Mouse (Mus musculus) liver, embryonic 11.5 days (tissue): ENCODE measurements around the gene Gpr89. TPM values are rescaled to one million over a fixed set of nuclear protein-coding genes. Genes with fewer than 3 reads are reported as not detected.

Source experiments
- ATAC-seq: fragments of 200-750 bp; cut with Nextera tagmentation; replicated peaks from 2 replicates; pipeline ENCODE4 v1.8.0; 2017; ENCODE audit warnings: moderate number of reproducible peaks, mild to moderate bottlenecking, moderate TSS enrichment, moderate library complexity; ENCODE audit not compliant: low FRiP score
- DNase-seq: peaks from one replicate; pipeline ENCODE4 v3.0.0-alpha.2; 2017; ENCODE audit warnings: low spot score
- H3K27ac ChIP-seq: fragments of 300-500 bp; sonication (generic); 2 replicates; pipeline ENCODE4 v1.5.1; 2014; ENCODE audit warnings: mild to moderate bottlenecking, low read depth, low read length, control low read depth
- H3K27me3 ChIP-seq: fragments of 300-500 bp; sonication (generic); replicated peaks from 2 replicates; pipeline ENCODE4 v1.6.1; 2014; ENCODE audit warnings: low read length, mixed read lengths; ENCODE audit not compliant: control insufficient read depth, insufficient read depth
- H3K36me3 ChIP-seq: fragments of 300-500 bp; sonication (generic); 2 replicates; pipeline ENCODE4 v1.6.1; 2014; ENCODE audit warnings: mild to moderate bottlenecking, low read length, moderate library complexity, mixed read lengths; ENCODE audit not compliant: control insufficient read depth, insufficient read depth
- H3K4me1 ChIP-seq: fragments of 300-500 bp; sonication (generic); replicated peaks from 2 replicates; pipeline ENCODE4 v1.6.1; 2014; ENCODE audit warnings: low read length, mixed read lengths; ENCODE audit not compliant: control insufficient read depth, insufficient read depth
- H3K4me2 ChIP-seq: fragments of 300-500 bp; sonication (generic); 2 replicates; pipeline ENCODE4 v1.6.1; 2014; ENCODE audit warnings: mild to moderate bottlenecking, control low read depth, moderate library complexity
- H3K4me3 ChIP-seq: fragments of 300-500 bp; sonication (generic); 2 replicates; pipeline ENCODE4 v1.5.1; 2014; ENCODE audit warnings: low read depth, low read length, control low read depth
- H3K9ac ChIP-seq: fragments of 300-500 bp; sonication (generic); 2 replicates; pipeline ENCODE4 v1.6.1; 2014; ENCODE audit warnings: low read depth, low read length, control low read depth
- H3K9me3 ChIP-seq: fragments of 300-500 bp; sonication (generic); 2 replicates; pipeline ENCODE4 v1.6.1; 2016; ENCODE audit warnings: low read length, inconsistent platforms, mixed read lengths; ENCODE audit not compliant: control insufficient read depth
- WGBS: fragments of 180-500 bp; shearing (Covaris S2); extraction: QIAGEN DNeasy Blood & Tissue Kit; methylation state at CpG from one replicate; pipeline ENCODE4 v1.1.7; 2014; 5-methylcytosine and 5-hydroxymethylcytosine counted together
- polyA plus RNA-seq: library from polyadenylated mRNA; unstranded; fragments of >200 nt; fragmentation: Nextera tagmentation; extraction: Ambion mirVana; gene quantifications from 2 replicates; pipeline ENCODE4 v1.2.1, GENCODE M21; 2014

Gpr89 gene
- polyA plus RNA-seq, 1 experiment from 2014 or later, result 50.2 TPM

- Histone ChIP-seq H3K4me1 (no peaks in the 10 kb centered on the region), H3K27me3 (no peaks in the 10 kb centered on the region), H3K4me3 (no peak overlapping the region), H3K4me2 (no peak overlapping the region), H3K36me3 (peaks cover 25% of the 10 kb centered on the region), H3K27ac (no peak overlapping the region), H3K9ac (no peak overlapping the region), H3K9me3 (no peaks in the 10 kb centered on the region)
- DNase-seq, result no peak
- WGBS, result 84% methylated on average over 4 of the region's 4 CpGs
- ATAC-seq, result no peak
These were observed 24.8 kb downstream of the Gpr89 start for GRCm38 (mm10) chr3:96880385-96880784.

GRCm38 (mm10) chr3:96879536-96879935, 25.6 kb downstream of the Gpr89 start:
- 85% methylated on average over 9 of the region's 9 CpGs for whole genome bisulfite sequencing
- Histone ChIP-seq H3K4me1 (no peaks in the 10 kb centered on the region), H3K27ac (no peak overlapping the region), H3K36me3 (peaks cover 30% of the 10 kb centered on the region), H3K4me2 (no peak overlapping the region), H3K4me3 (no peak overlapping the region), H3K9ac (no peak overlapping the region), H3K9me3 (no peaks in the 10 kb centered on the region), H3K27me3 (no peaks in the 10 kb centered on the region)
- DNase-seq, result no peak
- ATAC-seq, result no peak

DNA sequence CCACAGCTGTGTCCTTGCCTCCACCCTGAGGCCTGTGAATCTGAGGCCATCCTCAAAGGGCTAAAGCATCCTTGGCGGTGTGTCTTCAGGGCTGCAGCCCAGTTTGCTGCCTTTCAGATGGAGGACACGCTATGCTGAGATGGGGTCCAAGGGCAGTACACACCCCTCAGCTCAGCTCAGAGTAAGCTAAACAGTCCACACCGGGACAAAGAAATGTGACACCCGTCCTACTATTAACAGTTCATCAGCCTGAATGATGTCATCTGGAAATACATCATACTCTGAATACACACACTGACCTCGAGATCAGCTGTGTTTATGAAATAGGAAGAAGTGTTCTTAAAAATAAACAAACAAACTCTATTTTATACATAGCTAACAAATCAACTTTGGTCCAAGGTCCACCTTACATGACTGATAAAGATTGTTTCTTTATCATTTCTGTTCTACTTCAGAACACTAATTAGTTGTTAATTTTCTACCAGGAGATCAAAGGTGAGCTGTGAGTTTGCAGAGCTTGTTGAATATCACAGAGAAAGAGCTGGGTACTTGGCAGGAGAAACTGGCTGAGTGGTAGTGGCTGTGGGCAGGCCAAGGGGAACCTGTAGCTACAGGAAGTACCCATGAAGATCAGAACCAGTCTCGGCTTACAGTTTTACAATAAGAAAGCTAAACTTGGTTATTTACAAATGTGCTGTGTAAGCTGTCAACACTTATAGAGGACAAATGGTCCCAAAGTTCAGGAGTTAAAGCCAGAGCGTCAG, 30.2 kb downstream of the Gpr89 start:
- Histone ChIP-seq H3K4me2 (no peak overlapping the region), H3K4me1 (no peaks in the 10 kb centered on the region)
- no peak for ATAC-seq

DNA sequence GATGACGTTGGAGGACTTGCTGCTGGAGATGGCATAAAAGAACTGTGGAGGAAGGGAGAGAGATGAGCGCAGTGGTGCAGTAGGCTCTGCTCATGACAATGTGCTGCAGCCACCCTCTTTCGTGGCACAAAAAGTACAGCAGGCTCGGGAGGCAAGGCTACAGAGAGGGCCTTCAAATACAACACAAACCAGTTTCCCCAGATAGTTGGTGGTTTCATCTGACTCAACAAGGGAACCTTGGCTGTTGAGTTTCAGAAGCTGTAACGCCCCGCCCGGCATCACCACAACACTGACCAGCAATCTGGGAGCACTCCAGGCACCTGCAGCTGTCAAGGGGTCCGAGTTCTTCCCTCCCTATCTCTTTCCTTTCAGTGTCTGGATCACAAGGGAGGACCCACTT, 32.6 kb downstream of the Gpr89 start:
- H3K27ac ChIP-seq, result no peak overlapping the region
- no peak overlapping the region for H3K9ac ChIP-seq
- ATAC-seq (no peak), DNase-seq (no peak)
- H3K4me2 ChIP-seq, result no peak overlapping the region
- H3K4me3 ChIP-seq, result no peak overlapping the region
- no peaks in the 10 kb centered on the region for H3K4me1 ChIP-seq
- 92% methylated on average over 8 of the region's 8 CpGs for WGBS
- H3K9me3 ChIP-seq, result no peaks in the 10 kb centered on the region
- H3K36me3 ChIP-seq, result peaks cover 26% of the 10 kb centered on the region; the same call in 1 of the 2 replicates
- no peaks in the 10 kb centered on the region for H3K27me3 ChIP-seq

More for the DNA sequence above, 30.2 kb downstream of the Gpr89 start:
- WGBS, result 81% methylated on average over 7 of the region's 7 CpGs
- no peak overlapping the region for H3K4me3 ChIP-seq
- H3K36me3 ChIP-seq, result peaks cover 23% of the 10 kb centered on the region
- H3K9ac ChIP-seq, result no peak overlapping the region
- H3K27me3 ChIP-seq, result no peaks in the 10 kb centered on the region
- H3K9me3 ChIP-seq, result no peaks in the 10 kb centered on the region
- DNase-seq, result no peak
- no peak overlapping the region for H3K27ac ChIP-seq

DNA sequence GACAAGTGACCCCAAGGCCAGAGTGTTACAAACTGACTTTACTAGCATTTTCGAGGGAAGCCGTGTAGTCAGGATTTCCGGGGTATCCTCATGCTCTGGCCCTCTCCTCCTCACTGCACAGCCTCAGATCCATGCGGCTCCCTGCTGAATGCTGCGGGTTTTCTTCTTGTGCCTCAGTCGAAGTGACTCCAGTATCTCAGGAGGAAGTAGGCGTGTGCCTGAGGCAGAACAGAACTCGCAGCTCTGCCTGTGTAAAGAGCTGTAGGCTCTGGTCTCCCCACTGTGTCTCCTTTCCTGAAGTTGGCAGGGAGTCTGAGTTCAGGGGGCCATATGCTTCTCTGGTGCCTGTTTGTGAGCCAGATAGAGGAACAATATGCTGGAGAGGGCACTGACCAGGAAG, 34.1 kb downstream of the Gpr89 start:
- no peaks in the 10 kb centered on the region for H3K4me1 ChIP-seq
- ATAC-seq, result no peak
- H3K36me3 ChIP-seq, result peaks cover 26% of the 10 kb centered on the region; the same call in 1 of the 2 replicates
- no peak for DNase-seq
- H3K9ac ChIP-seq, result no peak overlapping the region
- H3K9me3 ChIP-seq, result no peaks in the 10 kb centered on the region
- H3K27me3 ChIP-seq, result no peaks in the 10 kb centered on the region
- no peak overlapping the region for H3K27ac ChIP-seq
- WGBS, result 83% methylated on average over 8 of the region's 8 CpGs
- H3K4me2 ChIP-seq, result no peak overlapping the region
- H3K4me3 ChIP-seq, result no peak overlapping the region

- Histone ChIP-seq H3K36me3 (peaks cover 22% of the 10 kb centered on the region; the same call in 1 of the 2 replicates), H3K4me2 (no peak overlapping the region), H3K27ac (no peak overlapping the region), H3K27me3 (no peaks in the 10 kb centered on the region), H3K9ac (no peak overlapping the region), H3K4me1 (no peaks in the 10 kb centered on the region), H3K9me3 (no peaks in the 10 kb centered on the region), H3K4me3 (no peak overlapping the region)
- ATAC-seq (no peak), DNase-seq (no peak)
- WGBS, result 88% methylated on average over 2 of the region's 2 CpGs
These were observed 34.9 kb downstream of the Gpr89 start for GRCm38 (mm10) chr3:96870270-96870669.

DNA sequence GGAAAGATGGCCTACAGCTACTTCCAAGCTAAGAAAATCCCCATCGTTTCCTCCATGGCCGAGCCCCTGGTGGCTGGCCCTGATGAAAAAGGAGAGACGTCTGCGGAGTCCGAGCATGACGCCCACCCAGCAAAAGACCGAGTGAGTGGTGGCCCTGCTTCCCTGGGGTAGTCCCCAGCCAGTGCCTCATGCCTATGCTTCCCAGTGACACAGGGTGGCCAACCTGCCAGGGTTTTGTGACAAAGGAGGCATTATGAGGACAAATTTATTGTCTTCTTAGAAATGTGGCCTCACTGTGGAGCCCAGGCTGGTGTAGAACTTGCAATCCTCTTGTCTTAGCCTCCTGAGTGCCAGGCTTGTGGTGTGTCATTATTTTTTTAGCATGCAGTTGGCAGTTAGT, 36.1 kb downstream of the Gpr89 start:
- Histone ChIP-seq H3K36me3 (peaks cover 16% of the 10 kb centered on the region; the same call in 1 of the 2 replicates), H3K9me3 (no peaks in the 10 kb centered on the region), H3K4me3 (no peak overlapping the region), H3K27me3 (no peaks in the 10 kb centered on the region), H3K4me1 (no peaks in the 10 kb centered on the region), H3K27ac (no peak overlapping the region), H3K9ac (no peak overlapping the region), H3K4me2 (no peak overlapping the region)
- ATAC-seq (no peak), DNase-seq (no peak)
- 92% methylated on average over 7 of the region's 7 CpGs for WGBS

- no peaks in the 10 kb centered on the region for H3K9me3 ChIP-seq
- no peak overlapping the region for H3K9ac ChIP-seq
- H3K36me3 ChIP-seq, result peaks cover 16% of the 10 kb centered on the region; the same call in 1 of the 2 replicates
- ATAC-seq, result no peak
- H3K27me3 ChIP-seq, result no peaks in the 10 kb centered on the region
- no peak overlapping the region for H3K4me3 ChIP-seq
- 95% methylated on average over 8 of the region's 8 CpGs for WGBS
- no peak overlapping the region for H3K27ac ChIP-seq
- H3K4me1 ChIP-seq, result no peaks in the 10 kb centered on the region
- DNase-seq, result no peak
- H3K4me2 ChIP-seq, result no peak overlapping the region
These were observed 36.6 kb downstream of the Gpr89 start for GRCm38 (mm10) chr3:96868566-96868965.

DNA sequence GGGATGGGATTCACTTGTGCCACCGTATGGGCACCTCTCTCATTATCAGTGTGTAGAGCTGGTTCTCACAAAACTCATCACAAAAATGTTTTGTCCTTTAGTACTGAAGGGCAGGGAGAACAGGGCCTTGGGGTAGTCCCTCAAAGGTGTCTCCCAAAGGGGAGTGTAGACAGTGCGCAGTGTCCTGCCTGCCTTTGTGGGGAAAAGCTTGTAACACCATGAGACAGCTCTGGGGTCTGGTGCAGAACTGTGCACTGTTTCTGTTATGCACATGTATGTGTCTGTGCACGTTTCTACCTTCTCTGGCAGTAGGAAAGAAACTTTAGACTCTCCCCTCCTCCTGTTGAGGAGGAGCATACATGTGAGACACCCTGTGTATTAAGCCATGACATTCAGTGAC, 37.3 kb downstream of the Gpr89 start:
- H3K4me2 ChIP-seq, result no peak overlapping the region
- no peaks in the 10 kb centered on the region for H3K4me1 ChIP-seq
- no peak overlapping the region for H3K27ac ChIP-seq
- no peaks in the 10 kb centered on the region for H3K9me3 ChIP-seq
- H3K36me3 ChIP-seq, result peaks cover 16% of the 10 kb centered on the region; the same call in 1 of the 2 replicates
- no peak overlapping the region for H3K9ac ChIP-seq
- no peak overlapping the region for H3K4me3 ChIP-seq
- ATAC-seq (no peak), DNase-seq (no peak)
- no peaks in the 10 kb centered on the region for H3K27me3 ChIP-seq
- WGBS, result 95% methylated on average over 3 of the region's 3 CpGs
